9 mouse cellular contexts compared by ENCODE assay signal in genomic region chr7:4690951-4691653, GRCm38 (mm10). TPM values are rescaled to one million over a fixed set of nuclear protein-coding genes. Genes with fewer than 3 reads are reported as not detected.
DNase-seq lines count a peak whose midpoint lies in the region; ATAC-seq and TF ChIP-seq lines count a peak whose summit lies in the region.
"Had no signal": no experiment of that assay in that cellular context is flagged by ENCODE, and none has a peak within 500 bp of the region (broad histone marks: within the 10 kb centered on the region; RNA-seq: fewer than 3 reads in every experiment).

No protein-coding gene starts in this region.

- no peaks in the 10 kb centered on the region for H3K27me3 ChIP-seq in cerebellum, adult 2 months (ENCODE audit: control insufficient read depth, insufficient read depth, low read length)
- peaks cover 18% of the 10 kb centered on the region for H3K27me3 ChIP-seq in liver, embryonic 14.5 days (ENCODE audit: control insufficient read depth, insufficient read depth, low read length)
- H3K27me3 ChIP-seq in stomach, embryonic 14.5 days (ENCODE audit: control insufficient read depth, insufficient read depth, low read length) = no peaks in the 10 kb centered on the region

- TF ChIP-seq POLR2A in cerebellum, adult 2 months (IDR thresholded peaks at IDR 0.05; ENCODE audit: borderline replicate concordance, insufficient read depth, low read length) = no peak

- H3K9ac ChIP-seq in liver, embryonic 14.5 days (replicated peaks) = peak overlapping the region; percentile 34; the same call in 1 of the 2 replicates
- peak overlapping the region; percentile 99 for H3K9ac ChIP-seq in stomach, embryonic 14.5 days (replicated peaks; ENCODE audit: low read depth, low read length)

- peak; percentile 19 for TF ChIP-seq CTCF in layer of hippocampus, adult 2 months (conservative IDR thresholded peaks at IDR 0.05)
- no peak for TF ChIP-seq CTCF in cerebellum, adult 2 months (IDR thresholded peaks at IDR 0.05; ENCODE audit: borderline replicate concordance, insufficient read depth, low read depth, low read length)
- no peak for TF ChIP-seq CTCF in liver, embryonic 14.5 days (IDR thresholded peaks at IDR 0.05; ENCODE audit: low read depth)

- 0 out of 2 replicates have a peak, but pooled peaks have one; percentile 12 for ATAC-seq in liver, embryonic 14.5 days (ENCODE audit: insufficient read depth)
- ATAC-seq in stomach, embryonic 14.5 days (ENCODE audit: insufficient number of reproducible peaks, insufficient read depth, low FRiP score, low read depth) = peak; percentile 51

- peak overlapping the region; percentile 95 for H3K27ac ChIP-seq in layer of hippocampus, adult 2 months
- peak overlapping the region; percentile 27 for H3K27ac ChIP-seq in cerebellum, adult 2 months (ENCODE audit: insufficient read depth, low read length)
- H3K27ac ChIP-seq in liver, embryonic 14.5 days = no peak overlapping the region
- peak overlapping the region; percentile 87 for H3K27ac ChIP-seq in stomach, embryonic 14.5 days (ENCODE audit: low read length)

- no peak for DNase-seq in layer of hippocampus, adult 2 months (ENCODE audit: low spot score in 2 of 2)
- DNase-seq in layer of hippocampus, postnatal 14 days (ENCODE audit: low spot score in 2 of 2) = no peak
- DNase-seq in cerebellum, adult 2 months = peak; percentile 41 to 59
- DNase-seq in frontal cortex, postnatal 10 days (ENCODE audit: low spot score in 2 of 2) = peak; percentile 31 to 44
- DNase-seq in liver, embryonic 14.5 days (ENCODE audit: low read depth in 3 of 3, low spot score in 3 of 3) = no peak
- no peak for DNase-seq in c-Kit-positive CD71-positive TER-119-positive erythroid progenitor cells, embryonic 14.5 days (ENCODE audit: low spot score)
- no peak for DNase-seq in T-cell, adult 2 months (ENCODE audit: low spot score)

- H3K4me3 ChIP-seq in layer of hippocampus, adult 2 months = peak overlapping the region; percentile 66
- peak overlapping the region; percentile 70 for H3K4me3 ChIP-seq in cerebellum, adult 2 months (replicated peaks; ENCODE audit: insufficient read depth, low read depth, low read length)
- H3K4me3 ChIP-seq in liver, embryonic 14.5 days (ENCODE audit: insufficient read depth in 1 of 2, low read depth in 2 of 2, low read length in 2 of 2) = peak overlapping the region; percentile 25 to 48; a peak in 3 of 4 replicates
- H3K4me3 ChIP-seq in stomach, embryonic 14.5 days (ENCODE audit: low read depth, low read length) = peak overlapping the region; percentile 88

- no peak for TF ChIP-seq EP300 in liver, embryonic 14.5 days (IDR thresholded peaks at IDR 0.05; ENCODE audit: low read depth)

- no peaks in the 10 kb centered on the region for H3K4me1 ChIP-seq in cerebellum, adult 2 months (ENCODE audit: control insufficient read depth, insufficient read depth, low read length)
- no peaks in the 10 kb centered on the region; a peak in 1 of 4 replicates for H3K4me1 ChIP-seq in liver, embryonic 14.5 days (replicated peaks; ENCODE audit: control insufficient read depth in 2 of 2, insufficient read depth in 2 of 2, low read length in 1 of 2)
- H3K4me1 ChIP-seq in stomach, embryonic 14.5 days (ENCODE audit: control insufficient read depth, insufficient read depth, low read length) = peaks cover 7% of the 10 kb centered on the region; the same call in 1 of the 2 replicates

- H3K9me3 ChIP-seq in liver, embryonic 14.5 days (ENCODE audit: control insufficient read depth, low read length) = no peaks in the 10 kb centered on the region
- H3K9me3 ChIP-seq in stomach, embryonic 14.5 days (ENCODE audit: control insufficient read depth, low read depth, low read length) = no peaks in the 10 kb centered on the region

- WGBS in cerebellum, adult 2 months = 2% methylated on average over 35 of the region's 35 CpGs
- 21% methylated on average over 23 of the region's 35 CpGs for WGBS in liver, embryonic 14.5 days (ENCODE audit: insufficient replicate concordance)
- WGBS in stomach, embryonic 14.5 days = 4% methylated on average over 22 of the region's 35 CpGs

- peak overlapping the region; percentile 57 for H3K4me2 ChIP-seq in liver, embryonic 14.5 days (ENCODE audit: low read depth)
- H3K4me2 ChIP-seq in stomach, embryonic 14.5 days (replicated peaks; ENCODE audit: low read depth, low read length) = peak overlapping the region; percentile 81

- H3K36me3 ChIP-seq in liver, embryonic 14.5 days (replicated peaks; ENCODE audit: control insufficient read depth, insufficient read depth, low read depth) = no peaks in the 10 kb centered on the region
- H3K36me3 ChIP-seq in stomach, embryonic 14.5 days (ENCODE audit: control insufficient read depth, insufficient read depth, low read length) = peaks cover 26% of the 10 kb centered on the region

RNA-seq across cellular contexts. Expression of gene Brsk1, which starts 0.7 kb away (rescaled TPM):
- total RNA-seq in layer of hippocampus, adult 2 months (2021) = 100 to 1,000 TPM; 334 to 355 TPM
- total RNA-seq in layer of hippocampus, postnatal 14 days (2021) = 100 to 1,000 TPM; 306 to 327 TPM
- polyA plus RNA-seq in cerebellum, adult 2 months (2012; rRNA removed) = 177 and 182 TPM in 2 replicates
- 0.39 and 0.54 TPM in 2 replicates for polyA plus RNA-seq in liver, embryonic 14.5 days (2012; rRNA removed)
- not detected in 2 replicates for polyA plus RNA-seq in liver, embryonic 14.5 days (2014; fragmentation: Nextera tagmentation; extraction: Ambion mirVana)
- polyA plus RNA-seq in stomach, embryonic 14.5 days (2014; fragmentation: Nextera tagmentation; extraction: Ambion mirVana) = 2.3 and 4.0 TPM in 2 replicates

RNA-seq across cellular contexts. Expression of gene Hspbp1, which starts 6.2 kb away (rescaled TPM):
- 10 to 100 TPM; 82.1 to 92.1 TPM for total RNA-seq in layer of hippocampus, adult 2 months (2021)
- 10 to 100 TPM; 89.0 to 94.8 TPM for total RNA-seq in layer of hippocampus, postnatal 14 days (2021)
- polyA plus RNA-seq in cerebellum, adult 2 months (2012; rRNA removed) = 94.5 and 96.8 TPM in 2 replicates
- polyA plus RNA-seq in liver, embryonic 14.5 days (2012; rRNA removed) = 28.2 and 38.5 TPM in 2 replicates
- polyA plus RNA-seq in liver, embryonic 14.5 days (2014; fragmentation: Nextera tagmentation; extraction: Ambion mirVana) = 56.7 and 60.6 TPM in 2 replicates
- 84.8 and 94.2 TPM in 2 replicates for polyA plus RNA-seq in stomach, embryonic 14.5 days (2014; fragmentation: Nextera tagmentation; extraction: Ambion mirVana)

RNA-seq across cellular contexts. Expression of gene Ppp6r1, which starts 32.3 kb away (rescaled TPM):
- 100 to 1,000 TPM; 133 to 134 TPM for total RNA-seq in layer of hippocampus, adult 2 months (2021)
- total RNA-seq in layer of hippocampus, postnatal 14 days (2021) = 100 to 1,000 TPM; 140 TPM
- 130 and 136 TPM in 2 replicates for polyA plus RNA-seq in cerebellum, adult 2 months (2012; rRNA removed)
- 30.8 and 33.6 TPM in 2 replicates for polyA plus RNA-seq in liver, embryonic 14.5 days (2012; rRNA removed)
- polyA plus RNA-seq in liver, embryonic 14.5 days (2014; fragmentation: Nextera tagmentation; extraction: Ambion mirVana) = 4.3 and 5.1 TPM in 2 replicates
- polyA plus RNA-seq in stomach, embryonic 14.5 days (2014; fragmentation: Nextera tagmentation; extraction: Ambion mirVana) = 10.2 and 11.7 TPM in 2 replicates

RNA-seq across cellular contexts. Expression of gene Tmem150b, which starts 33.9 kb away (rescaled TPM):
- under 1 TPM in 1 of 2 experiments, not detected in 1; 0.13 TPM for total RNA-seq in layer of hippocampus, adult 2 months (2021)
- not detected for total RNA-seq in layer of hippocampus, postnatal 14 days (2021)
- not detected in 2 replicates for polyA plus RNA-seq in cerebellum, adult 2 months (2012; rRNA removed)
- 0.31 TPM in 2 replicates for polyA plus RNA-seq in liver, embryonic 14.5 days (2012; rRNA removed)
- polyA plus RNA-seq in liver, embryonic 14.5 days (2014; fragmentation: Nextera tagmentation; extraction: Ambion mirVana) = 0.18 TPM in 1 of 2 replicates, not detected in the other
- 0.36 and 0.78 TPM in 2 replicates for polyA plus RNA-seq in stomach, embryonic 14.5 days (2014; fragmentation: Nextera tagmentation; extraction: Ambion mirVana)
- total RNA-seq: layer of hippocampus, postnatal 25 days had no signal

RNA-seq across cellular contexts. Expression of gene Kmt5c, which starts 48.8 kb away (rescaled TPM):
- 10 to 100 TPM; 25.2 to 37.6 TPM for total RNA-seq in layer of hippocampus, adult 2 months (2021)
- total RNA-seq in layer of hippocampus, postnatal 14 days (2021) = 10 to 100 TPM; 38.9 to 44.2 TPM
- 81.5 and 89.6 TPM in 2 replicates for polyA plus RNA-seq in cerebellum, adult 2 months (2012; rRNA removed)
- polyA plus RNA-seq in liver, embryonic 14.5 days (2012; rRNA removed) = 75.7 and 78.7 TPM in 2 replicates
- 37.8 and 44.7 TPM in 2 replicates for polyA plus RNA-seq in liver, embryonic 14.5 days (2014; fragmentation: Nextera tagmentation; extraction: Ambion mirVana)
- polyA plus RNA-seq in stomach, embryonic 14.5 days (2014; fragmentation: Nextera tagmentation; extraction: Ambion mirVana) = 59.2 and 59.4 TPM in 2 replicates

Comparison
In these comparisons a context has a peak if more than half of its experiments do, and no peak if none do; other contexts are left out.
1. DNase-seq: peak in cerebellum, adult 2 months (2 of 2) and frontal cortex, postnatal 10 days (2 of 2); none in layer of hippocampus, adult 2 months (0 of 2), layer of hippocampus, postnatal 14 days (0 of 2), liver, embryonic 14.5 days (0 of 3), c-Kit-positive CD71-positive TER-119-positive erythroid progenitor cells, embryonic 14.5 days (single experiment) and T-cell, adult 2 months (single experiment).
2. H3K4me3 ChIP-seq: peak in every context shown above with its lines; median percentile 88 in stomach, embryonic 14.5 days; 70 in cerebellum, adult 2 months; 66 in layer of hippocampus, adult 2 months; 36 in liver, embryonic 14.5 days.
3. RNA of gene Brsk1, which starts 0.7 kb away (polyA plus RNA-seq): 177 to 182 TPM in cerebellum, adult 2 months; 2.3 to 4.0 TPM in stomach, embryonic 14.5 days and 0.39 to 0.54 TPM in liver, embryonic 14.5 days; every median in the first group is over 10 times any median in the second.